In genomic region chr2:17375916-17376315, GRCm38 (mm10) we compare ENCODE assay signal across 18 mouse cellular contexts.
"Had no signal": no experiment of that assay in that cellular context is flagged by ENCODE, and none has a peak within 500 bp of the region (broad histone marks: within the 10 kb centered on the region; RNA-seq: fewer than 3 reads in every experiment).

No protein-coding gene starts in this region.

- DNase-seq: lung, adult 18-20 months; lung, embryonic 14.5 days; lung, postnatal 10 days; lung, postnatal 4 days; midbrain, embryonic 14.5 days; retina, postnatal 1 day; right cerebral cortex, postnatal 14 days; right cerebral cortex, postnatal 4 days; spleen, adult 18-20 months; thymus, adult 18-20 months; thymus, postnatal 14 days; thymus, postnatal 36 days had no signal

- H3K4me3 ChIP-seq: midbrain, embryonic 10.5 days; midbrain, embryonic 12.5 days; myocyte; neural tube, embryonic 13.5 days; neural tube, embryonic 15.5 days had no signal

- H3K27ac ChIP-seq: midbrain, embryonic 10.5 days; midbrain, embryonic 12.5 days; neural tube, embryonic 13.5 days; neural tube, embryonic 15.5 days had no signal

- H3K9ac ChIP-seq: lung, embryonic 14.5 days; midbrain, embryonic 12.5 days; neural tube, embryonic 13.5 days; neural tube, embryonic 15.5 days had no signal

- H3K36me3 ChIP-seq: midbrain, embryonic 10.5 days; midbrain, embryonic 12.5 days; neural tube, embryonic 13.5 days; neural tube, embryonic 15.5 days had no signal

- H3K4me2 ChIP-seq: lung, embryonic 14.5 days; midbrain, embryonic 12.5 days; neural tube, embryonic 13.5 days; neural tube, embryonic 15.5 days had no signal

- H3K27me3 ChIP-seq: midbrain, embryonic 12.5 days; neural tube, embryonic 13.5 days; neural tube, embryonic 15.5 days had no signal

- H3K9me3 ChIP-seq: midbrain, embryonic 10.5 days; midbrain, embryonic 12.5 days; neural tube, embryonic 13.5 days; neural tube, embryonic 15.5 days had no signal

- ATAC-seq: midbrain, embryonic 16.5 days had no signal

- H3K4me1 ChIP-seq: midbrain, embryonic 10.5 days; midbrain, embryonic 12.5 days; neural tube, embryonic 13.5 days; neural tube, embryonic 15.5 days had no signal
